Mouse (Mus musculus) left cerebral cortex, postnatal 25 days (tissue): ENCODE measurements at regions not wholly inside any gene's neighbourhood (a gene's known extent, or its start where the extent isn't known, plus 50 kb on each side); places are given as distances from the start of the nearest gene placed in this dataset.

Source experiments
- DNase-seq, 2 experiments: peaks; one replicate each; pipeline ENCODE4 v3.0.0; 2022; ENCODE audit warnings: low spot score in 2 of 2, mixed read lengths in 1 of 2
- intact Hi-C: fragments of 180-260 bp; cut with DNase I; formaldehyde crosslinking; loops from one replicate; pipeline ENCODE4 v1.15.1; 2025

DNA sequence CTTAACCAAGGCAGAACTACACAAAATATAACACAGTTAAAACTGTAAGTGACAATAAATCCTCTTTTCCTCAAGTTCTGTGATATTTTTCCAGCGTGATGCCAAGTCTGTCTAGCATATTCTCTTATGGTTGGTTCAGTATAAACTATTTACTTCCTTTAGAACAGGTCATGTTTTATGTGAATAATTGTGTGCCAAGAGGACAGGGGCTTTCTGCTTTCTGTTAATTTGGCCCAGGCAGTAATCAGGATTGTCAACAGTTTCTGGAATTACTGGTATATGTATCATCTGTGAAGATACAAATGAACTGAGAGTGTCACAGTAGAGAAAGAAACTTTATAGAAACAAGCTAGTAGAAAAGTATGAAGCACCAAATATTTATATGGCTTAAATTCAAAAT lies 1039.5 kb upstream of the Adcyap1 start:
- DNase-seq, result no peak
- intact Hi-C loops, result no loop called here

DNA sequence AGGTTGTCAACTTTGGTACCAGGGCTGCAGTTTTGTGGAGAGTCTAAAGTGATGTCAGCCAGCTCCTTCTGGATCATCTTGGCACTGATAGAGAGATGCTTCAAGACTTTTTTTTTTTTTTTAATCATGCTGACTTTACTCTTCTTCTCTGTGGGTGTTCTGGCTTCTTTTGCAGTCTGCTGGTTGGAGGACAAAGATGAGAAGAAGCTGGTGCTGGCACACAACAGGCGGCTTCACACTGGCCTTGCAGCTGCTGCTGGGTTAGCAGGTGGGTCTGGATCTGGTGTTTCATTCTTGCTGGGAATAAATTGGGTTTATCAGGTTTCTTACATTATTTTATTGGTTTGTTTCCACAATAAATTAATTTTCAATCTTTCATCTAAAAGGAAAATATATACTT lies 1013.1 kb upstream of the Adcyap1 start:
- intact Hi-C loops, result no loop called here
- peak in 1 of 2 experiments; percentile 3 for DNase-seq

DNA sequence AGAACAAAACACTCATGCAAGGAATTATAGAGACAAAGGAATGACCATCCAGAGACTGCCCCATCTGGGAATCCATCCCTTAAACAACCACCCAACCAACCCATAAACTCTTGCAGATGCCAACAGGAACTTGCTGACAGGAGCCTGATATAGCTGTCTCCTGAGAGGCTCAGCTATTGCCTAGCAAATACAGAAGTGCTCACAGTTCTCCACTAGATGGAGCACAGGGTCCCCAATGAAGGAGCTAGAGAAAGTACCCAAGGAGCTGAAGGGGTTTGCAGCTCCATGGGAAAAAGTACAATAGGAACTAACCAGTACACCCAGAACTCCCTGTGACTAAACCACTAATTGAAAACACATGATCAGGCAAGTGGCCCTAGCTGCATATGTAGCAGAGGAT lies 988.1 kb upstream of the Adcyap1 start:
- DNase-seq, result peak; percentile 3 to 51
- intact Hi-C loops, result loop anchor here (5.0 kb wide), 1 partner anchor 932 kb away; no protein-coding TSS in a partner anchor

DNA sequence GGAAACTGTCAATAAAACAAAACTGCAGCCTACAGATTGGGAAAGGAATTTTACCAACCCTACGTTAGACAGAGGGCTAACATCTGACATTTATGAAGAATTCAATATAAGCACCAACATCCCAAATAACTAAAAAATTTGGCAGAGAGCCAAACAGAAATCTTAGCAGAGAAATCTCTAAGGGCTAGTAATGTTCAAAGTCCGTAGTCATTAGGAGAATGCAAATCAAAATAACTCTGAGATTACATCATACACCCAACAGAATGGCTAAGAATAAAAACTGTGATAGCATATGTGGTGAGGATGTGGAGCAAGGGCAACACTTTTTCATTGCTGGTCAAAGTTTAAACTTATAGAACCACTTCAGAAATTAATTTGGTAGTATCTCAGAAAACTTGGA lies 982.4 kb upstream of the Adcyap1 start:
- DNase-seq, result no peak
- intact Hi-C loops, result no loop called here
